Mouse (Mus musculus) natural killer cell, adult 2 months (primary cell): Measurements from ENCODE around the gene Gm42372.
"Not testable (repeated sequence)": the region's sequence is repeated elsewhere in the genome, so short reads cannot be mapped to it uniquely, and the experiment has no call there.

Source experiments
- DNase-seq, 2 experiments: peaks; one replicate each; pipeline ENCODE4 v3.0.0; 2022; ENCODE audit warnings: low spot score in 2 of 2

Gm42372 gene

DNA sequence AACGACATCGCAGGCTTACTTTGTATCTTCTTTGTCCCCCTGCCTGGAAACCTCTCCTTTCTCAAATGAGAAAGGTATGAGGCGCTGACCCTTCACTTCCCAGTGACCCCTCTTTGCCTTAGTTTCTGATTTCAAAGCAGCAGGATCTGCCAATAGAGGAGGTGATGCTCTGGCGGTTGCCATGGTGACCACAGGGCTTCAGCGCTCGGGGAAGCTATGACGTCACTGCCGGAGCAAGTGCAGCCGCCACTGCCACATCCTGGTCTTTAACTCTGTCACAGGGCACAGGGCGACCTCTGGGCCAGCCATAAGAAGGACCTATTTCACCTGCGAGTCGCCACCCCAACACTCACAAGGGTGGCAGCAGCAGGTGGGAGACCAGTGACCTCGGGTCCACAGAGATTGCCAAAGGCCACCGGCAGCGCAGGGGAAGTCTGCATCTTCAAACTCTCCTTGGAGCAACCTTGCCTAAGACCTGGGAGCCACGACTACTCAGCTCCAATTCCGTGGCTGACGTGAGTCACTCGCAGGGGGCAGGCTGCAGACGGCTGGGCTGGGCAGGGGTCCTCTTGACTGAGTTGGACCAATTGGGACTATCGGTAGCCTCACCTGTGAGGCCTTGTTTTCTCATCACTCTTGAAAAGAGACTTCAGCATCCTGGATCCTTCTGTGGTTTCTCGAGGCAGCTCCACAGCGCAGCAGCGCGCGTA, at the start of gene Gm42372:
TSS of gene Gm42372 (plus strand) at position 228 of the 710 bp plus-strand sequence.
- peak; percentile 80 to 82 for DNase-seq

DNA sequence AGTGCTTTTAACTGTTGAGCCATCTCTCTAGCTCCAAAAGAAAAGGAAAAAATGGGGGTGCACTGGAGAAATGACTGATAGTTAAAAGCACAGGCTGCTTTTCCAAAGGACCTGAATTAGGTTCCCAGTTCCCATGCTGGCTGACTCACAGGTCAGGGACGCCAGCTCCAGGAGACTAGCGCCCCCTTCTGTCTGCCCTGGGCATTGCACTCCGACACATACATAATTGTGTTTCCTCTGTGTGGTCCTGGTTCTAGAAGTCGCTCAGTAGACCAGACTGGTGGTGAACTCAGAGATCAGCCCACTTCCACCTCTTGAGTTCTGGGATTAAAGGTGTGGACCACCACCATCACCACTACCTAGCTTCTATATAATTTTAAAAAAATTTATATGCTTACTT, 45.6 kb upstream of the Gm42372 start:
- peak in 1 of 2 experiments; percentile 21 for DNase-seq

GRCm38 (mm10) chr7:16938117-16938791, 44.6 kb upstream of the Gm42372 start:
- no peak for DNase-seq

GRCm38 (mm10) chr7:16940292-16940691, 42.6 kb upstream of the Gm42372 start:
- DNase-seq, result no peak

- no peak for DNase-seq
Observed at GRCm38 (mm10) chr7:16942861-16943260, 40.0 kb upstream of the Gm42372 start.

DNA sequence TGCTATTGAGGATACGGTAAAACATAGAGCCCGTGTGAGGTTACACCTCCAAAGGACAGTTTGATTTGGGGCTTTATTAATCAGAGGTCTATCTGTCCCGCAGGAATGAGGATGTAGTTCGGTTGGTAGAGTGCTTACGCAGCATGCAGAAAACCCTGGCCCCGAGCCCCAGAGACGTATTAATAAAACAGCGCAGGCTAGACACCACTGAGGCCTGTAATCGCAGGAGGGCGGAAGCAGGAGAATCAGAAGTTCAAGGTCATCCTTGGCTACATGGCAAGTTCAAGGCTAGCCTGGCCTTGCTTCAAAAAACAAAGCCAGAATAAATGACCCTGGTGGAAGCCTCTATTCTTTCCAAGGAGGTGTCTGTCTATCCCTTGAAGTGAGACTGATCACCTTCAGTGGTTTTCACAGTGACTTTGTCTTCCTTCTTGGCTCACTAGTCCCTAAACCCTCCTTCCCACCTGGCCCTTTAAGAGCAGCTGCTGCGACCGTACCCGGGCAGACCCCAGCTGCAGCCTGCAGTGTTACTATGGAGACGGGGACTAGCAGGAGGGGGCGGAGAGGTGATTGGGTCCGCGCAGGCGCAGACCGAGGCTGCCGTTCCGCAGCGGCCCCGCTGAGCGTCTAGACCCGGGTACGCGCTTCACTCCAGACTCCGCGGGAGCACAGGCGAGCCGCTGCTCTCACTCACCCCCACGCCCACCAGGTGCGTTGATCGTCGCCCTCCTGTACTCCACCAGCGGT, 38.7 kb upstream of the Gm42372 start, which contains the start of gene Pnmal2:
TSS of gene Pnmal2 (plus strand) at position 622 of the 747 bp plus-strand sequence.
- DNase-seq, result peak in 1 of 2 experiments; percentile 48

GRCm38 (mm10) chr7:16944808-16945315, 38.0 kb upstream of the Gm42372 start:
- no peak for DNase-seq

GRCm38 (mm10) chr7:16945419-16945818, 37.5 kb upstream of the Gm42372 start:
- DNase-seq, result no peak

- DNase-seq, result no peak
Observed at GRCm38 (mm10) chr7:16946441-16947348, 36.2 kb upstream of the Gm42372 start.

GRCm38 (mm10) chr7:16947349-16947895, 35.5 kb upstream of the Gm42372 start:
- no peak for DNase-seq

DNA sequence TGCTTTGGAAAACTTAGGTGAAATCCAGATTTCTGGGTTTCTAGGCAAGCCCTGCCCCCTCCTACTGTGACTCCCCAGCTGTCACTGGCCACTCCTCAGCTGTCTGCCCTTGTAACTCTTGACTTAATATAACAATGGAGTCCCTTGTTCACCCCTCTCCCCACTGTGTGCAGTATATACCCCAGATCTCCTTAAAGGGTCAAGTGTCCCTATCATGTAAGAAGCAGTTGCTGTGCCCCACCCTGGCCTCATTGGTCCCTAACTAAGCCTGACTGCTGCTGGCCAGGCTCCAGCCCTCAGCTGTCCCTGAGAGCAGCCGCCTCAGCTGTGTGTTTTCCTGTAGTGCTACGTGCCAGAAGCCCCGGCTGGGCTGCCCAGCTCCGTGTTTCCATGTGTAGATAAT, 34.9 kb upstream of the Gm42372 start:
- no peak for DNase-seq

- DNase-seq, result no peak
Observed at GRCm38 (mm10) chr7:16948923-16949458, 33.9 kb upstream of the Gm42372 start.

- DNase-seq, result peak in 1 of 2 experiments; percentile 51
Observed at GRCm38 (mm10) chr7:16949908-16950841, 32.7 kb upstream of the Gm42372 start.

GRCm38 (mm10) chr7:16950861-16951635, 31.8 kb upstream of the Gm42372 start:
- DNase-seq, result peak; percentile 63 to 78

DNA sequence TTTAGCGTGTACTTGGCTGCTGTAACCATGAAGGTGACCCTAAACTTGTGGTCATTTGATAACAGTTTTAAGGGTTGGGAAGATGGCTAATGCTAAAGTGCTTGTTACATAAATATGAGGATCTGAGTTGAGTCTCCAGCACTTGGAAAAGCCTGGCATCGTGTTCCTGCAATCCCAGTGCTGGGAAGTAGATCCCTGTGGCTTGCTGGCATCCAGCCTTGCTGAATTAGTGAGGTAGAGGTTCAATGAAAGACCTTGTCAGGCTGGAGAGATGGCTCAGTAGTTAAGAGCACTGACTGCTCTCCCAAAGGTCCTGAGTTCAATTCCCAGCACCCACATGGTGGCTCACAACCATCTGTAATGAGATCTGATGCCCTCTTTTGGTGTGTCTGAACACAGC, 29.1 kb upstream of the Gm42372 start:
- not testable (repeated sequence) for DNase-seq

- DNase-seq, result no peak
Observed at GRCm38 (mm10) chr7:16955712-16956111, 27.2 kb upstream of the Gm42372 start.

- DNase-seq, result no peak
Observed at GRCm38 (mm10) chr7:16956410-16957265, 26.2 kb upstream of the Gm42372 start.
